Mouse (Mus musculus) left cerebral cortex, postnatal 14 days (tissue): Measurements from ENCODE around the gene Mab21l3. TPM values are rescaled to one million over a fixed set of nuclear protein-coding genes. Genes with fewer than 3 reads are reported as not detected.
"Not testable (repeated sequence)": the region's sequence is repeated elsewhere in the genome, so short reads cannot be mapped to it uniquely, and the experiment has no call there.

Experiments
- DNase-seq, 2 experiments: peaks; one replicate each; pipeline ENCODE4 v3.0.0; 2021 to 2022; ENCODE audit warnings: low spot score in 2 of 2, mixed read lengths in 1 of 2
- intact Hi-C: fragments of 180-260 bp; cut with DNase I; formaldehyde crosslinking; loops from one replicate; pipeline ENCODE4 v1.15.1; 2025
- total RNA-seq, 2 experiments: library from RNA; stranded (reverse); gene quantifications; 2 replicates each; pipeline ENCODE4 v1.2.3; 2021

The Mab21l3 gene
- total RNA-seq, 2 experiments from 2014 or later = 0.20 TPM; not detected in 1

DNA sequence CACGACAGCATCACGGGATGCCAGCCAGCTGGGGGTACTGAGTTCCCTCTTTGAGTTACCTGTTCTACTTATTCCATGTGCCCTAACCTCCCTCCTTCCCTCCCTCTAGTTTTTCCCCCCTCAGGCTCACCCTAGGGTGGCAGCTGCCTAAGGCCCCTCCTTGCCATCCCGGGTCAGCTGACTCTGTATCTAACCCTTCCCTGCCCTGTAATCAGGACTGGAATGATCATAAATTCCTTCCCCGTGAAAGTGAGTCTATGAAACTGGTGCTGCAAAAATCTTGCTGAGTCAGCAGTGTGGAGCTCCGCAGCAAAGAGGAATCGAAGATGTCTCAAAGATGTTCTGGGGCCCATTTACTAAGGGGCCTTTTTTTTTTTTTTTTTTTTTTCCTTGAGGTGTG is 2.6 kb upstream of the Mab21l3 start:
- intact Hi-C loops = no loop called here
- no peak for DNase-seq

DNA sequence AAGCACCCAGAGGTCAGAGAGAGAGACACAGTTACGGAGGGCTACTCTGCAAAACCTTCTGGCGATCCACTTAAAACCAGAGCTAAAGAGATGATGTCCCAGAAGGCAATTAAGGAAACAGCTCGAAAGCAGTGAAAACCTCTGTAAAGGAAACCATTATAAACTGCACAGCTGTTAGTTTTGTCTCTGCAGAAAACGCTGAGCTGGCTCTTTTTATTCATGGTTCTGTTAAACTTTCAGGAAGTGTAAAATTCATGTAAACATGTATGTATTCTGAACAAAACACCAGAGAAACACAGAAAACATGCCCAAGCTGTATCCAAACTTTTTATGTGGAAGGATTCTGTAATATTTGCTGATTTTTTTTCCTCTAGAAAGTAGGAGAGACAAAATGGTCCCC is 2.7 kb downstream of the Mab21l3 start:
- intact Hi-C loops = no loop called here
- DNase-seq = no peak

DNA sequence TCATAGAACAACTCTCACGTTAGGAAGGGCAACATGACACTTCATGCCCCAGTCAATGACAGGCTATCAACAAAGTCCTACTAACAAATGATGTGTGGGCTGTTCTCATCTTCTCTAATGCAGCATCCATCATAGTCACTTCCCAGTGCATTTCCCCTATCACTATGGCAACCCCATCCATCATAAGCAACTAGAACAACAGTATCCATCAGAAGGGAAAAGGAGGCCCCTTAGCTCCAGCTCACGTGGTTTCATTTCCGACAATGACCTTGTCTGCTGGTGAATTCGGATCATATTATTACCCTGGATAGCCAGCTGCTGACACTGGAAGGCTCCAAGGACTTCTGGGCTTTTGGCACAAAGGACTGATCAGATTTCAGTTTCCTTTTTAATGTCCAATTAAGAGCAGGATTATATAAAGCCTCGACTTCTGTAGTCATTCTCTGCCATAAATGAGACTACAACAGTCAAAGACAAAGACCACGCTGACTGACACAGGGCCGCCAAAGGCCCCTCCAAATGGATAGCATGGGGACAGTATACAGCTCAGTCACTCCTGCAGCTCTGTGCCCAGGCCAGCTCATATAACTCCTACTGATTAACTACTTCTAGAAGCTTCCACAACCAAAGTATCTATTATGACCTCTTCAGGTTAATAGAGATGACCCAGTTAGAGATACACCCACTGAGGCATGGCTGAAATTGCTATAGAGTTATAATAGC is 6.2 kb downstream of the Mab21l3 start:
- DNase-seq = no peak
- intact Hi-C loops = no loop called here

DNA sequence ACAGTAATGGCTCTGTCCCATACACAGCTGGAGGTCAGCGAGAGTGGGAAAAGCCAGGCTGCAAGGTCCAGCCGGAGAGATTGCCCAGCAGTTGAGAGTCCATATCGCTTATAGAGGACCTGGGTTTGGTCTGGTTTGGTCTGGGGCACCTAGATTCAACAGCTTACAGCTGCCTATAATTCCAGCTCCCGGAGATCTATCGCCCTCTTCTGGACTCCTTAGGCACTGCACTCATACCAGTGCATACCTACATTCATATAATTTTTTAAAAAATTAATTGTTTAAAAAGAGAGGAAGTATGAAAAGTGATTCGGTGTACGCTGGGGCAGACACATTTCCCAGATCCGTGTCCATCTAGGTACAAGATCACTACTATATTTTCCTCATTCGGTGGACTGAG is 9.4 kb downstream of the Mab21l3 start:
- DNase-seq = no peak
- intact Hi-C loops = loop anchor here (10.0 kb wide), 1 partner anchor 405 kb away; no protein-coding TSS in a partner anchor

DNA sequence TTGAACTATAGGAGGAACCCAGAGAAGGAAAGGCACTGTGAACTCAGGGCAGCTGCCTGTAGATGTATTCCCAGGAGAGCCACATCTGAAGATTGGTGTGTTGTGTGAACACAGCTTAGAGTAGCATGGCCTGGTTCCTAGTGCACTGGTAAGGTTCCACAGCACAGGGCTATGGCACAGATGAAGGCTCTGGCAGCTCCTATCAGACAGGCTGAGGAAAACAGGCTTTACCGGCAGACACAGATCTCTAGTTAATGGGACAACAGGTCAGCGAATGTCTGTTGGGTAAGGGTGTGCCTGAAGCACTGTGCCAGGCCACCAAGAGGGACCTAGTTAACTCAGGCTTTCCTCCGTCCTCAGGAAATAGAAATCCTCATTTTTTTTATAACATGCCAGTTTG is 11.8 kb downstream of the Mab21l3 start:
- intact Hi-C loops = loop anchor here (10.0 kb wide), 1 partner anchor 408 kb away; no protein-coding TSS in a partner anchor
- no peak for DNase-seq

DNA sequence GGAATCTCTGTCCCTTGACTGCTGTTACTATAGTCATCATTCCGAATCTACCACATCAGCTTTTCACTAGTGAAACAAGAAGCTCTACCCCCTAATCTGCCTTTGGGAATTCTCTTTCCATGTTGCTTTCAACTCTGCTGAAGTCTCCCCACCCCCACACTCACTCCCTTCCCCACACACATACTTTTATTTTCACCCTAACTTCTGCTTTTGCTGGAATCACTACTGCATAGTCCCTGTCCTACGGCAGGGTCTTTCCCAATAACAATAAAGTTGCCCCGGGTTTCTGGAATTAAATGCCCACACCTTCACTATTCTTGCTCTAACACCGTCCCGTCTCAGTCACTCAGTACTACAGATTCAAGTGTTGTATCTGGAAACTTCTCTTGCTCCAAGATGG is 12.2 kb downstream of the Mab21l3 start:
- no peak for DNase-seq
- intact Hi-C loops = loop anchor here (10.0 kb wide), 1 partner anchor 408 kb away; no protein-coding TSS in a partner anchor

DNA sequence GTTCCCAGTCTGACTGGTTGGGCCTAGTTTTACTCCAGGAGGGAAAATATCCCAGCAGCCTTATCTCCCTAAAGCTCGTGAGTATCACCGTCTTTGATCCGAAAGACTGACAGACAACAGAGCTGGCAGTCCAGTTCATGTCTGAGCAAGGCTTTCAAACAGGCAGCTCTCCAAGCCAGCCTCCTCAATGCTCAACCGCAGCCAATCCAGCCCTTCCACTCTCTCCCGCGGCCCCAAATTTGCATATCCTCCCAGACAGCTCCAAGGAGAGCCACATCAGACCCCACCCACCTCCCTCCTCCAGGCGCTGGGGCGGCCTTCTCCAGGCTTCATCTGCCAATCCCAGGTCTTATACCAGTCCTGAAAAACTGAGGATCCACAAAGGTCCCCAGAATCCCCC is 12.7 kb downstream of the Mab21l3 start:
- DNase-seq = peak; percentile 68 to 72
- intact Hi-C loops = loop anchor here (10.0 kb wide), 1 partner anchor 409 kb away; no protein-coding TSS in a partner anchor

DNA sequence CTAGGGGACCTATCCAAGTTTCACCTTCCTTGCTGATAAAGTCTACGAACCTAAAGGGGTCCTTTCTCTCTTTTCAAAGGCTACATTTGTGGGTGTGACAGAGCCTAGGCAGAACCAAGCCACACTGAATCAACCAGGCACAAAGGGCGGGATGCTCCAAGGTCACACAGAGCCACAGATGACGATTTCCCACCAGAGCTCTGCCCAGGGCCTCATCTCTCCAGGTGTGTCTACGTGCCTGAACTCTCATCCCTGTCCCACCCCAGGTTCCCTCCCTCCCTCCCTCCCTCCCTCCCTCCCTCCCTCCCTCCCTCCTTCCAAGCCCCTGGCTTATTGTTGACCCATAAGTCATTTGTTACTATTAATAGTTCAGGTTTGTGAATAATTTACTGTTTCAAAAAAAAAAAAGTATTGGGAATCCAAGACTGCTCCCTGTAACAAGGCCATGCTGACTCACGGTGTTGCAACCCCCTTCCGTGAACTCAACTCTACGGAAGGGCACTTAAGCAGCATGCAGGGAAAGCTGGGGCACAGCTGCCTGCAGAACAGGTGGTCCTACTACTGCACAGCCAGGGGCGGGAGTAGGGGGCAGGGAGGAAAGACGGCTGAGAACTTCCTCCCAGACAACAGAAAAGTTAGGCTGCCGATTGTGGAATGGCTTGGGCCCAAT is 17.4 kb downstream of the Mab21l3 start:
- no peak for DNase-seq
- intact Hi-C loops = loop anchor here (10.0 kb wide), 1 partner anchor 413 kb away; no protein-coding TSS in a partner anchor

DNA sequence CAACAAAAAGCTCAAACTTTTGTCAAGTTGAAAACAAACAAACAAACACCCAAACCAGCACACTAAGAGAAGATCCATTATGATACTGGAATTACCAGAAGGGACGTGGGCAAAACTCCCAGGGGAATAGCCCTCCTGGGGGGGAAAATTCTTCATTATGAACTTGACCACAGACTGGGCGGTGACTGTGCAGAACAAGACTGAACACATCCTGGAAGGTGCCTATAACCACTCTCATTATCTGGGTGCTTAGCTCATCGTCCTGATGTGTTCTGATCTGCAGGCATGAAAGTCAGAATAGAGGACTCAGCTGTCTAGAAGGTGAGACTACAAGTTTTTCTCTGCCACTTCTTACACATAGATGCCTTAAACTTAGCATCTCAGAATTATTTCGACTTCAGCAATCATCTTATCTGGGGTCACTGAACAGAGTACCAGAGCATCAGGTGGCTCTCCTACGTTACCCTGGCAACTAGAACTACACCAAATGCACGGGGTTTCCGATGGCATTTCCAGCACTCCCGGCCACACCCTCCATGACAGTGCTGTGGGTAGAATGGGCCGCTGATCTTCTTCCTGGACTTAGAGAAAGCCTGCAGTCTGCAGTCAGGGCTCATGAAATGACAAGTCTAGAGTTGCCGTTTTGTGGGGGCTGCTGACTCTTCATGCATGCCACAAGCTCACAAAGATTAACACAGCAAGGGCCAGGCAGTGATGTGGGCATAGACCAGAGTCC is 18.7 kb downstream of the Mab21l3 start:
- intact Hi-C loops = loop anchor here (10.0 kb wide), 1 partner anchor 415 kb away; no protein-coding TSS in a partner anchor
- DNase-seq = no peak

DNA sequence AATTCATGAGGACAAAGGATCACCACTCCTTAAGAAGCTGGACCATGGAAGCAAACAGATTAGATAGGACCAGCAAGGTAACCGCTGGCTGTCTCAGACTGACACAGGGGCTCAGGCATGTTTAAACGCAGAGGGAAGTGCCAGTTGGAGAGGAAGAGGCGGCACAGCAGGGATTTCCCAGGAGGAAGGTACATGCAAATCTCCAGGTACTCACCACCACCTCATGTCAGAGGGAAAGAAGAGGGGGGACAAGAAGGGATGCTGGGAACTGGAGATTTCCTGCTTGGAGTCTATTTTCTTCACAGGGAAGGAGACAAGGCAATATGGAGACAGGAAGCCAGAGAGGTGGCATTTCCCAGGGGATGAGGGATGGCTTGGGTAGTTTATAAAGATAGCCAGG is 20.2 kb downstream of the Mab21l3 start:
- intact Hi-C loops = no loop called here
- DNase-seq = no peak

DNA sequence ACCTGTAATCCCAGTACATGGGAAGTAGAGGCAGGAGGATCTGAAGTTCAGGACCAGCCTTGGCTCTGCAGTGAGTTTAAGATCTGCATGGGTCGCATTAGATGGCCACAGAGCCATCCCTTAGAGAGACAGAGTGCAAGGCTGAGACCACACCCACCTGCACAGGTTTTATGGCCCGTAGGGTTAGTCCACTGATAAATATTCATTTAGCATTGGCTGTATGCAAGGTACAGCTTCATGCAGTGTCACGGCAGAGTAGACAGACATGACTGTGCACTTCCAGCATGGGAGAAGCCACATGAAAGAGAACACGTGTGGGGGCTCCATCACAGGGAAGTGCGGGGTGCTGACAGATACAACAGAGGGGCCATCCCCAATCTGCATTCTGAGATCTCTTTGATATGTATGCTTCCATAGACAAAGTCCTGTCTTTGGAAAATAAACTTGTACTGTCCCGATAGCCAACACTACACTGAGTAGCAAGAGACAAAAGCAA is 21.5 kb downstream of the Mab21l3 start:
- intact Hi-C loops = no loop called here
- no peak for DNase-seq

DNA sequence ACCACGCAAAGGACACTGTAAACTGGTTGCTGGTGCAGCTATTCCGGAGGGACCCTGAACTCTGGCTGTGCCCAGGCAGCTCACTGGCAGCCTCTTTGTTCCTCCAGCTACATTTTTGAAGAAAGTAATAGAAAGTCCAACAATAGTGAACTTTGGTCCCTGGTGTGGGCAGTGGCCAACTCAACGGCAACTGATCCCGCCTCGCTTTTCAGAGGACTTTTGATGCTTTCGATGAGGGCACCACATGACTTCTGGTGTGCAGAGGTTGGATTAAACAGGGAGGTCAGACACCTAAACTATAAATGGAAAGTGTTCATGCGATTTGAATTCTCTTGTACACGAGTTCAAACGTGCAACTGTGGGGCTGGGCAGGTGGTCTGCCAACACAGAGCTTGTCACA is 24.4 kb downstream of the Mab21l3 start:
- intact Hi-C loops = no loop called here

DNA sequence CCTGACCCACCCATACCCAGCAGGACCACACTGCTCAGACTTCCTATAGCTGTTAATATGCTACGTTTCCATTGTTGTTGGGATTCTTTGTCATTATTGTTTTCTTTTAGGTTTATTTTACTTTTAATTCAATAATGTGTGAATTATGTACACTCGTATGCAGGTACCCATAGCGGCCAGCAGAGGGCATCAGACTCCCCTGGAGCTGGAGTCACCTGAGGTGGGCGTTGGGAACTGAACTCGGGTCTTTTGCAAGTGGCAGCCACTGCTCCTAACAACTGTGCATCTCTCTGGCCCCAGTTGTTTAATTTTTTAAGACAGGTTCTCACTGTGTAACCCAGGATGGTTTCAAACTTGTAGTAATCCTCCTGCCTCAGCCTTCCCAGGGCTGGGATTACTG is 26.7 kb downstream of the Mab21l3 start:
- intact Hi-C loops = no loop called here
- no peak for DNase-seq

More for the DNA sequence above, 24.4 kb downstream of the Mab21l3 start:
- DNase-seq = no peak

DNA sequence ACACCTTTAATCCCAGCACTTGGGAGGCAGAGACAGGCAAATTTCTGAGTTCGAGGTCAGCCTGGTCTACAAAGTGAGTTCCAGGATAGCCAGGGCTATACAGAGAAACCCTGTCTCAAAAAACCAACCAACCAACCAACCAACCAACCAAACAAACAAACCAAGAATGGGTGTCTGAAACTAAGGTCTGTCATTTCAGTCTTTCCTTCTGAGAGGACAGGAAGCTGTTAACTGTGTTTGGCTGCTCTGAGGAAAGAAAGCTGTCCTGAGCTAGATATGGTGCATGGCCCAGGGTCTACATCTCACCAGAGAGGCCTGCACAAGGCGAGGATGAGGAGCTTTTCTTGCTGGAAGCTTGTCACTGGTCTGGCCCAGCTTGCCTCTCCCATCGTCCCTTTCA is 28.1 kb downstream of the Mab21l3 start:
- intact Hi-C loops, DNase-seq: not testable (repeated sequence)

DNA sequence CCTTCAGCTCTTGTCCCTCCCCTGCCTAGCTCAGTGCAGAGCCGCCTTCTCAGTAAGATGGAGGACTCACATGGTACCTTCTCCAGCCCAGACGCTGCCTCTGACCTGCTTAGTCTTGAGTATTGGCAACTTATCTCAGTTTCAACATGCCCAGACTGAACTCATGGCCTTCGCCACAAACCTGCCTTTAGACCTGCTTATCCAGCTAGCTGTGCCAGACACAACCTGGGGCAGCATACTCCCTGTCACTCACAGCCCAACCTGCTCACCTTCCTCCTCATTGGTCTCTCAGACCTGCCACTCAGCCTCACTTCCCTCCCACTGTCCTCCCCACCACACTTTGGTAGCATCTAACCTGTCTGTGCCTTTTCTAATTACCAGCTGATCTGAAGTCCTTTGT is 32.8 kb downstream of the Mab21l3 start:
- intact Hi-C loops = loop anchor here (10.0 kb wide), 2 partner anchors 501 to 841 kb away; no protein-coding TSS in a partner anchor
- DNase-seq = no peak

DNA sequence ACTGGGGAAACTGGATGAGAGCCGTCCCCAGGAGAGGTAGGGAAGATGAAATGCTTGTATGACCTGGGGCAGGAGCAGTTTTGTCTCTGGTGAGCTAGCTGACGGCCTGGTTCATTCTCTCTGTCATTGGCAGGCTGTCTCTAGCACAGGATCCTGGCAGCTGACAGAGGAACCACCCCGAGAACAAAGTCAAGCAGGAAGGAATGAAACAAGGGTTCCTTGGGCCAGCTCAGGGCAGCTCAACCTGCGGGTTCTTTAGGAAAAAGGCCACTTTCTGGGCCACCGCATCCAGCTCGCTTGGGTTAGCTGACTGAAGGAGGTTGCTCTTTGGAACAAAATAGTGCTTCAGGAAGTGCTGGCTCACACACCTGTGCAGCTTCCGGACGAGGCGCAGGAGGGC is 34.0 kb downstream of the Mab21l3 start:
- intact Hi-C loops = loop anchor here (10.0 kb wide), 2 partner anchors 500 to 840 kb away; no protein-coding TSS in a partner anchor
- no peak for DNase-seq

DNA sequence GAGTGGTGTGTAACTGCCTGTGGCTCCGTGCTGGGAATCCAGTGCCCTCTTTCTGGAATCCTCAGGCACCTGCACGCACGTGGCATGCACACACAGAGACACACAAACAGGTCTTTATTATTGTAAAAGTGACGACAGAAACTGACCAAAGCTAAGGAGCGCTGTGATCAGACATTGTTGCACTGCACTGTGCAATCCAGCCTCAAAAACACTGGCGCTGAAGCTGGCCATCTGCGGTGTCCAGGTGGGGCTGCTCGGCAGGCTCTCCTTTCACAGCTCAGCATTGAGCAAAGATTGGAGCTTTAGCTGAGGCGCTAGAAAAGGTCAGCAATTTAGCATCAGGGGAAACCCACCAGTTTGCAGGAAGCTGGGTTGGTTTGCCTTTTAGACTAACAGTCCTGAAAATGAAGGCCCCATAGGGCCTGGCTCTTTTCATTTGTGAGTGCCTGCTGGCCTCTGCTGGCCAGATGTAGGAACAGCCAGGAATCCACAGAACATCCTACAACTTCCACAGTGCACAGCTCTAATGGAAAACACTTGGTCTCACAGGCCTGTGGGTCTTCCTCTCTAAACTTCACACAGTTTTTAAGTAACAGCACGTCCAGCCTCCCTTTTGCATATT is 36.3 kb downstream of the Mab21l3 start:
- intact Hi-C loops = loop anchor here (1.0 to 10.0 kb wide), 3 partner anchors 318 to 838 kb away; no protein-coding TSS in a partner anchor
- DNase-seq = peak; percentile 76 to 83

DNA sequence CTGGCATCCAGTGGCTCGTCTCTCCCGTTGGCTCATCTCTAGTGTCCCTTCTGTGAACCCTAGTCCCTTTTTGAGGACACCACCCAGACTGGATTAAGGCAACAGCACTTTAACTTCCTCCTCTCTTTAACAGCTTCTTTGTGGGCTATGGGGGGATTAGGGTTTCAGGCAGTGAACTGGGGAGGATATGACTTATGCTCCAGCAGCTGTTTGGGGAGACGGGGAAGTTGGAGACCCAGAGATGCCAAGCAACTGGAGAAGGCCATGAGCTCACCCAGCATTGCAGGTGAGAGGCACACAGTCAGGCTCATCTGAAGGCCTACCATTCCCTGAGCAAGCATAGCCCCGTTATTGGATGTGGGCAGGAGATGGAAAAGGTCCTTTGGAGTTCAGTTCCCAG is 36.8 kb downstream of the Mab21l3 start:
- DNase-seq = no peak
- intact Hi-C loops = loop anchor here (1.0 to 10.0 kb wide), 3 partner anchors 318 to 837 kb away; no protein-coding TSS in a partner anchor

DNA sequence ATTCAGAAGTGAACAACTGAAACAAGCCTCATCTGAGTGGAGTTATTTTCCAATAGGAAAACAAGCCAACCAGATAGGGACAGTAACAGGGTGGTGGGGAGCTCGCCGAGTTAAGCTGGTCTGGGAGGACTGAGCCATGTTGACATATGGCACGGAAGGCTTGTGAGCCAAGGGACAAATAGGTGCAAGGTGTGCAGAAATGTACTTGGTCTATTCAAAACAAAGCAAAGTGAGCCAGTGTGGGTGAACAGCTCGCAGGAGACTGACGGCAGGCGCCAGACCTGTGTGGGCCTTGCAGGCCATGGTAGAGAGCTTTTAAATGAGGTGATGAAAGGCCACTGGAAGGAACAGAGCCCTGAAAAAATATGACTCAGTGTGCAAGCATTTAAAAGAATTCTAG is 41.1 kb downstream of the Mab21l3 start:
- intact Hi-C loops = no loop called here
- no peak for DNase-seq
